Mouse (Mus musculus) E14TG2a.4 (cell line): ENCODE measurements around the gene Serinc5.

Experiments
- CTCF ChIP-seq: conservative IDR thresholded peaks from 2 replicates; pipeline ENCODE4 v1.5.1; 2014; ENCODE audit warnings: low read length
- NANOG ChIP-seq: IDR thresholded peaks from 2 replicates; pipeline ENCODE4 v1.6.1; 2014; ENCODE audit warnings: borderline replicate concordance, low read length, mixed read lengths

DNA sequence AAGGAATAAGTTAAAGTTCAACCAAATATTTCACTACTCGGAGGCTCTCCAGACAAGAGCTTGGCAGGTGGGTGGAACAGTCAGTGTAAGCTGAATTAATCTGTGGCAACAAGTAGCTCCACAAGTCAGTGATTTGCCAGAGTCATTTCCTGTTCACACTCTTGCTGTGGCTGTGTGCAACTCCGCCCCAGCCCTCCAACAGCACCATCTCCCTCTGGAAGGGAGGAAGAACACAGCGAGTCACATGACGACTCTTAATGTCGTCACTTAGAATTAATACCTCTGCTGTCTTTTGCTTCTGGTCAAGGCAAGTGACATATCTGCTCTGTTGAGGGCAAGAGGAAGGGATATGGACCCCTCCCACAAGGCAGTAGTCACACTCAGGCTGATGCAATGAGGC lies 111.5 kb downstream of the Serinc5 start:
- no peak for TF ChIP-seq CTCF
- TF ChIP-seq NANOG = no peak
